Mouse (Mus musculus): ENCODE results near the gene Popdc3. TPM values are rescaled to one million over a fixed set of nuclear protein-coding genes. Genes with fewer than 3 reads are reported as not detected.
"Not testable (repeated sequence)": the region's sequence is repeated elsewhere in the genome, so short reads cannot be mapped to it uniquely, and the experiment has no call there.

The Popdc3 gene
- 4.0 and 8.8 TPM in 2 replicates for polyA plus RNA-seq (2012; rRNA removed)

GRCm38 (mm10) chr10:45177798-45178197, at the start of gene Popdc3:
Gene Popdc3 (plus strand): TSS chr10:45178098.
- DNase-seq; H3K4me1 ChIP-seq (ENCODE audit: control insufficient read depth, insufficient read depth, low read length); H3K4me3 ChIP-seq (replicated peaks; ENCODE audit: extremely low read depth, low read depth, low read length): not testable (repeated sequence)
- 86% methylated on average over 1 of the region's 5 CpGs for WGBS

DNA sequence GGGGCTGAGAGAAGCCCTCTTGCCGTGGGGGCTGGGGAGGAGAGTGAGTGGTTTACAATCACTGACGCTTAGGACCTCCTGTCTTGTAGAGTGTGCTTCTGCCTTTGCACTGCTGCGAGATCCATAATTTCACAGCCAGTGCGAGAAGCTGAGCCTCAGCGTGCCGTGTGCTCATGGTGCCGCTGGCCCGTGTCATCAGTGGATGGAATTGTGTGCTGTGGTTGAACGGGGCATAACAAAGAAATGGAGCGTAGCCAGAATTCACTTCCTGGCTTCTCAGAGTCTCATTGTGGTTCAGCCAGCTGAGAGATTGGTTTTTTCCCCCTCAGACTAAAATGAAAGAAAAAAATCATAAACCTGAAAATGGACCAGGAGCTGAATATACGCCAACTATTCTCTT, 48.8 kb upstream of the Popdc3 start:
- no peak for DNase-seq
- H3K4me3 ChIP-seq (replicated peaks; ENCODE audit: extremely low read depth, low read depth, low read length), result peak overlapping the region; percentile 22
- TF ChIP-seq POLR2A (IDR thresholded peaks at IDR 0.05; ENCODE audit: borderline replicate concordance, extremely low read depth, low read depth, low read length), result no peak
- TF ChIP-seq CTCF (IDR thresholded peaks at IDR 0.05; ENCODE audit: insufficient read depth, low read length), result no peak
- 45% methylated on average over 11 of the region's 11 CpGs for WGBS
- no peaks in the 10 kb centered on the region; the same call in 1 of the 2 replicates for H3K4me1 ChIP-seq (ENCODE audit: control insufficient read depth, insufficient read depth, low read length)

GRCm38 (mm10) chr10:45130004-45130403, 47.9 kb upstream of the Popdc3 start:
- no peaks in the 10 kb centered on the region; the same call in 1 of the 2 replicates for H3K4me1 ChIP-seq (ENCODE audit: control insufficient read depth, insufficient read depth, low read length)
- TF ChIP-seq CTCF (IDR thresholded peaks at IDR 0.05; ENCODE audit: insufficient read depth, low read length) (no peak), POLR2A (IDR thresholded peaks at IDR 0.05; ENCODE audit: borderline replicate concordance, extremely low read depth, low read depth, low read length) (no peak)
- no peak overlapping the region for H3K4me3 ChIP-seq (replicated peaks; ENCODE audit: extremely low read depth, low read depth, low read length)
- DNase-seq, result no peak
- 73% methylated on average over 6 of the region's 6 CpGs for WGBS

DNA sequence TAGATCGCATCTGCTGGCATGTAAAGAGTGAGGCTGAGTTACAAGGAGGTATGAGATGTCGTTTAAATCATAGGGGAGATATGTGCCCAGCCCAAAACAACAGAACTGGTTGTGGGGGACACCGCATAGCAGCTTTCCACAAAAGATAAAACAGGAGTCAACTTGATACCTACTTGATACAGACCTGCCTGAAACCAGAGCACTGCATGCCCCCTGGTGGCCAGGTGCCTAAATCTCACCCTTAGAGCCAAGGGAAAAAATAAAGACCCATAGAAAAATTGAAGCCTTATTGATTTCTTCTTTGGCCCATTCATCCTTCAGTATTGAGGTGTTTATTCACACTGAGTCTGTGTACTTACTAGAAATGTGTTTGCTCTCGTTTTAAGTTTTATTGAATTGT, 45.5 kb upstream of the Popdc3 start:
- Histone ChIP-seq H3K4me1 (ENCODE audit: control insufficient read depth, insufficient read depth, low read length) (no peaks in the 10 kb centered on the region; the same call in 1 of the 2 replicates), H3K4me3 (replicated peaks; ENCODE audit: extremely low read depth, low read depth, low read length) (no peak overlapping the region)
- DNase-seq, result peak; percentile 40
- TF ChIP-seq CTCF (IDR thresholded peaks at IDR 0.05; ENCODE audit: insufficient read depth, low read length) (peak; percentile 72), POLR2A (IDR thresholded peaks at IDR 0.05; ENCODE audit: borderline replicate concordance, extremely low read depth, low read depth, low read length) (no peak)
- WGBS, result 67% methylated on average over 4 of the region's 4 CpGs

DNA sequence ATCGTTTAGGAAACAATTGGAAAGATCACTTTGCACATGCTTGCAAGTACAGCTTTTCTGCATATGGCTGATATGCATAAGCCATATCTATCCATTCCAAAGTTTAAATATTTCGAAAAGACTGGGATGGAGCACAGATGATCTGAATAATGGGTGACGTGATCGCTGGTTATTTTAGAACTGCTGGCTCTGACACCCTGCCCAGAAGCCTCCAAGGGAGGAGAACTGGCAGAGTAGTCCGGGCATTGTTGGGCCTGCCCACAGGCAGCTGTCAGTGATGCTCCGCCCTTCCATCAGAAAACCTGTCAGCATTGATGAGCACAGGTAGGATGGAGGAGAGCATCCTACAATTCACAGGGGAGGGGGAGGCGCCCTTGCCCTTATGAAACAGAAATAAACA, 41.1 kb upstream of the Popdc3 start:
- Histone ChIP-seq H3K4me3 (replicated peaks; ENCODE audit: extremely low read depth, low read depth, low read length) (no peak overlapping the region), H3K4me1 (ENCODE audit: control insufficient read depth, insufficient read depth, low read length) (no peaks in the 10 kb centered on the region)
- TF ChIP-seq POLR2A (IDR thresholded peaks at IDR 0.05; ENCODE audit: borderline replicate concordance, extremely low read depth, low read depth, low read length) (no peak), CTCF (IDR thresholded peaks at IDR 0.05; ENCODE audit: insufficient read depth, low read length) (no peak)
- DNase-seq, result no peak
- WGBS, result 86% methylated on average over 7 of the region's 7 CpGs

- Histone ChIP-seq H3K4me3 (replicated peaks; ENCODE audit: extremely low read depth, low read depth, low read length) (no peak overlapping the region), H3K4me1 (ENCODE audit: control insufficient read depth, insufficient read depth, low read length) (no peaks in the 10 kb centered on the region)
- TF ChIP-seq CTCF (IDR thresholded peaks at IDR 0.05; ENCODE audit: insufficient read depth, low read length) (no peak), POLR2A (IDR thresholded peaks at IDR 0.05; ENCODE audit: borderline replicate concordance, extremely low read depth, low read depth, low read length) (no peak)
- no peak for DNase-seq
- 88% methylated on average over 4 of the region's 4 CpGs for WGBS
Measured at GRCm38 (mm10) chr10:45139910-45140309, 38.0 kb upstream of the Popdc3 start.

- no peak for DNase-seq
- Histone ChIP-seq H3K4me1 (ENCODE audit: control insufficient read depth, insufficient read depth, low read length) (no peaks in the 10 kb centered on the region), H3K4me3 (replicated peaks; ENCODE audit: extremely low read depth, low read depth, low read length) (no peak overlapping the region)
- no peak for TF ChIP-seq CTCF (IDR thresholded peaks at IDR 0.05; ENCODE audit: insufficient read depth, low read length)
- TF ChIP-seq POLR2A (IDR thresholded peaks at IDR 0.05; ENCODE audit: borderline replicate concordance, extremely low read depth, low read depth, low read length), result no peak
- 93% methylated on average over 7 of the region's 7 CpGs for WGBS
Measured at GRCm38 (mm10) chr10:45140474-45141212, 37.3 kb upstream of the Popdc3 start.

- no peak for DNase-seq
- Histone ChIP-seq H3K4me3 (replicated peaks; ENCODE audit: extremely low read depth, low read depth, low read length) (no peak overlapping the region), H3K4me1 (ENCODE audit: control insufficient read depth, insufficient read depth, low read length) (no peaks in the 10 kb centered on the region)
- TF ChIP-seq CTCF (IDR thresholded peaks at IDR 0.05; ENCODE audit: insufficient read depth, low read length) (no peak), POLR2A (IDR thresholded peaks at IDR 0.05; ENCODE audit: borderline replicate concordance, extremely low read depth, low read depth, low read length) (no peak)
- 81% methylated on average over 5 of the region's 5 CpGs for WGBS
Measured at GRCm38 (mm10) chr10:45142359-45142758, 35.5 kb upstream of the Popdc3 start.

GRCm38 (mm10) chr10:45144038-45144817, 33.7 kb upstream of the Popdc3 start:
- no peak for TF ChIP-seq POLR2A (IDR thresholded peaks at IDR 0.05; ENCODE audit: borderline replicate concordance, extremely low read depth, low read depth, low read length)
- no peak for TF ChIP-seq CTCF (IDR thresholded peaks at IDR 0.05; ENCODE audit: insufficient read depth, low read length)
- H3K4me1 ChIP-seq (ENCODE audit: control insufficient read depth, insufficient read depth, low read length), result no peaks in the 10 kb centered on the region
- H3K4me3 ChIP-seq (replicated peaks; ENCODE audit: extremely low read depth, low read depth, low read length), result no peak overlapping the region
- 96% methylated on average over 6 of the region's 6 CpGs for WGBS
- no peak for DNase-seq

DNA sequence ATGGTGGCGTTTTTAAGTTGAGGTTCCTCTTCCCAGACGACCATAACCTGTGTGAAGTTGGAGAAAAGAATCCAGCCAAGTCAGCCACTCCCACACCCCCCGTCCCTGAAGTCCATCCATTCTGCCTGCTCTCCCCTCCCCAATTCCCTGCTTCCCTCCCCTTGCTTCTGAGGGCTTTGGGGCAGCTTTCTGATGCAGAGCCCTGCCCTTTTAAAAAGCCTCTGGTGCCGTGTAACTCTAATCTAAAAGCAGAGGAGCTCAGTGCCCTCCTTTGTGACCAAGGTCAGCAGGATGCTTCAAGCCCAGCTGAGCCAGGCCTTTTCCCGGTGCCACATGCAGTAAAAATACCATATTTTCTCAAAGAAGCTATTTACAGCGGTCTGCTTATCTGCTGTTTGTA, 31.1 kb upstream of the Popdc3 start:
- DNase-seq, result no peak
- TF ChIP-seq POLR2A (IDR thresholded peaks at IDR 0.05; ENCODE audit: borderline replicate concordance, extremely low read depth, low read depth, low read length), result no peak
- TF ChIP-seq CTCF (IDR thresholded peaks at IDR 0.05; ENCODE audit: insufficient read depth, low read length), result no peak
- Histone ChIP-seq H3K4me3 (replicated peaks; ENCODE audit: extremely low read depth, low read depth, low read length) (no peak overlapping the region), H3K4me1 (ENCODE audit: control insufficient read depth, insufficient read depth, low read length) (no peaks in the 10 kb centered on the region)
- WGBS, result 53% methylated on average over 6 of the region's 6 CpGs
